Mouse (Mus musculus): ENCODE data around the gene Cln5.

The Cln5 gene

GRCm38 (mm10) chr14:103078006-103078912, 8.2 kb downstream of the Cln5 start:
- DNase-seq (ENCODE audit: low spot score), result no peak

- no peak for DNase-seq (ENCODE audit: low spot score)
These were observed 9.4 kb downstream of the Cln5 start for GRCm38 (mm10) chr14:103079209-103079977.

GRCm38 (mm10) chr14:103085840-103086533, 16.0 kb downstream of the Cln5 start:
- no peak for DNase-seq (ENCODE audit: low spot score)

GRCm38 (mm10) chr14:103086671-103087324, 16.8 kb downstream of the Cln5 start:
- DNase-seq (ENCODE audit: low spot score), result no peak

GRCm38 (mm10) chr14:103087846-103088245, 17.8 kb downstream of the Cln5 start:
- no peak for DNase-seq (ENCODE audit: low spot score)

GRCm38 (mm10) chr14:103088624-103089023, 18.6 kb downstream of the Cln5 start:
- DNase-seq (ENCODE audit: low spot score), result peak; percentile 73

- DNase-seq (ENCODE audit: low spot score), result no peak
These were observed 23.2 kb downstream of the Cln5 start for GRCm38 (mm10) chr14:103093236-103093635.

GRCm38 (mm10) chr14:103093670-103094069, 23.7 kb downstream of the Cln5 start:
- no peak for DNase-seq (ENCODE audit: low spot score)

- no peak for DNase-seq (ENCODE audit: low spot score)
These were observed 25.0 kb downstream of the Cln5 start for GRCm38 (mm10) chr14:103095036-103095435.

- DNase-seq (ENCODE audit: low spot score), result no peak
These were observed 25.8 kb downstream of the Cln5 start for GRCm38 (mm10) chr14:103095826-103096225.

GRCm38 (mm10) chr14:103096621-103097020, 26.6 kb downstream of the Cln5 start:
- no peak for DNase-seq (ENCODE audit: low spot score)

- no peak for DNase-seq (ENCODE audit: low spot score)
These were observed 28.2 kb downstream of the Cln5 start for GRCm38 (mm10) chr14:103098213-103098586.

GRCm38 (mm10) chr14:103098587-103099235, 28.7 kb downstream of the Cln5 start:
- peak; percentile 86 for DNase-seq (ENCODE audit: low spot score)

- peak; percentile 95 for DNase-seq (ENCODE audit: low spot score)
These were observed 29.4 kb downstream of the Cln5 start, which contains the start of gene Fbxl3 for GRCm38 (mm10) chr14:103099238-103099933. Gene Fbxl3, minus strand, starts transcription at chr14:103099566.

- DNase-seq (ENCODE audit: low spot score), result no peak
These were observed 30.3 kb downstream of the Cln5 start for GRCm38 (mm10) chr14:103100296-103100695.

GRCm38 (mm10) chr14:103101171-103101570, 31.2 kb downstream of the Cln5 start:
- no peak for DNase-seq (ENCODE audit: low spot score)

GRCm38 (mm10) chr14:103102246-103102645, 32.2 kb downstream of the Cln5 start:
- no peak for DNase-seq (ENCODE audit: low spot score)

- no peak for DNase-seq (ENCODE audit: low spot score)
These were observed 32.8 kb downstream of the Cln5 start for GRCm38 (mm10) chr14:103102731-103103335.

GRCm38 (mm10) chr14:103106301-103106700, 36.3 kb downstream of the Cln5 start:
- no peak for DNase-seq (ENCODE audit: low spot score)

- DNase-seq (ENCODE audit: low spot score), result no peak
These were observed 40.0 kb downstream of the Cln5 start for GRCm38 (mm10) chr14:103109971-103110370.
